Mouse (Mus musculus) small intestine, adult 2 months (tissue): Measurements from ENCODE around the gene Nr5a2.

Experiments used
- CTCF ChIP-seq: fragments of 200-500 bp; IDR thresholded peaks from 2 replicates; pipeline ENCODE4 v1.5.1; 2012; ENCODE audit warnings: low read depth, mild to moderate bottlenecking, control low read depth, inconsistent platforms, low read length, moderate library complexity, mixed read lengths; ENCODE audit not compliant: insufficient replicate concordance, insufficient read length; ENCODE audit errors: extremely low read depth
- POLR2A ChIP-seq: fragments of 200-500 bp; IDR thresholded peaks from 2 replicates; pipeline ENCODE4 v1.6.1; 2012; ENCODE audit warnings: low read depth, mild to moderate bottlenecking, control low read depth, inconsistent platforms, low read length, moderate library complexity

DNA sequence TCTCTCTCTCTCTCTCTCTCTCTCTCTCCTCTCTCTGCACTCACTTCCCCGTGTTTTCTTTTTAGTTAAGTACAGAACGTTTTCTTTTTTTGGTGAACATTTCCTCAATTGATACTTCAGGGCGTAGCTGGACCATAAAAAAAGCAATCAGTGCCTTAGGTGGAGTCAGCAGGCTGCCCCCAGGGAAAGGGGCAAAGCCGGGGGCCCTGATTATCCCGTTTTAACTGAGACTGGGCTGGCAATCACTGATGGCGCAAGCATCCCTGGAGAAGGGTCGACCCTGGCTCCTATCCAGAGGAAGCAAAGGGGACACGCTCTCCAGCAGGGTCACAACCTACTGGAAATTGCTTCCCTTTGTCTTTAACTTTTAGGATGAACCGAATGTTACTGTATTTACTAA, 1.6 kb downstream of the Nr5a2 start:
- TF ChIP-seq CTCF (no peak), POLR2A (peak; percentile 35; the same call in 1 of the 2 replicates)
